Mouse (Mus musculus): ENCODE data around the gene Zbtb7b.

- TF ChIP-seq POLR2A (IDR thresholded peaks at IDR 0.05; ENCODE audit: insufficient read depth, low read length) (no peak), CTCF (IDR thresholded peaks at IDR 0.05; ENCODE audit: low read depth, low read length) (no peak), EP300 (IDR thresholded peaks at IDR 0.05; ENCODE audit: insufficient read depth, low read depth, low read length) (no peak)
Observed at GRCm38 (mm10) chr3:89330346-89330745, 64.2 kb downstream of the Zbtb7b start.
